In the genomic region with DNA sequence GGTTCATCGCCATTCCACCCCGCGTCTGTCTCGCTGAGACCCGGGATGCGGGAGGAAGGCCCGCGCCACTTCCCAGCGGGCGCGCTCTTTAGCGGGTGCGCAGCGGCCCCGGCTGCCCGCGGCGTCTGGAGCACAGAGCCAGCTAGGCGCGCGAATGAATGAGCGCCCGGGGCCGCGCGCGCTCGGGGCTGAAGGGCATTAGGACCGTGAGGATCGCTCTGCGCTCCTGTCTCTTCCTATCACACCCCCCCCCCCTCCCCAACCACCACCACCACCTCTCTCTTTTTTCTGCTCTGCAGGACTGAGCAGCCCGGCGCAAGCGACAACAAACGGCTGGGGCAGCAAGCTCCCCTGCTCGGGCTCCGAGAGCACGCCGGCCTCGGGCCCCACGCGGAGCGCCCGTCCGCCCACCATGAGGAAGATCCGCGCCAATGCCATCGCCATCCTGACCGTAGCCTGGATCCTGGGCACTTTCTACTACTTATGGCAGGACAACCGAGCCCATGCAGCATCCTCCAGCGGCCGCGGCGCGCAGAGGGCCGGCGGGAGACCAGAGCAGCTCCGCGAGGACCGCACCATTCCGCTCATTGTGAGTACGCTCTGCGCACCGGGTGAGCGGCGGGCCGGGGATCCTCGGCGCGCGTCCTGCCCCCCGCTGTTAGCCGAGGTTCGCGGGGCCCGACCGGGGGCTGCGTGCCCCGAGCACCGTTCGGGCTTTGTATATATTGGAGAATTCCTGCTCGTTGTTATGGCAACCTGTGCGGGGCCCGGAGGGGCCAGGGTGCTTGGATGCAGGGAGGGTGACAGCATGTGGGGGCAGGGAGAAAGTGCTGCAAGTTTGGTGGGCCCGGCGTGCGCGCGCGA, we compare ENCODE assay signal across 8 mouse cellular contexts. TPM values are rescaled to one million over a fixed set of nuclear protein-coding genes. Genes with fewer than 3 reads are reported as not detected.
DNase-seq lines count a peak whose midpoint lies in the region; ATAC-seq and TF ChIP-seq lines count a peak whose summit lies in the region.

No protein-coding gene starts in this region.

- TF ChIP-seq POLR2A in ES-Bruce4 (IDR thresholded peaks at IDR 0.05; ENCODE audit: insufficient read depth, low read length): no peak
- TF ChIP-seq POLR2A in cortical plate, adult 2 months (IDR thresholded peaks at IDR 0.05; ENCODE audit: extremely low read depth, insufficient read depth, low read length): no peak

- peak; percentile 26 to 30 for DNase-seq in adrenal gland, adult 18-20 months (ENCODE audit: low spot score in 2 of 2)
- DNase-seq in adrenal gland, postnatal 4 days (ENCODE audit: low spot score in 2 of 2): no peak
- peak; percentile 57 to 62 for DNase-seq in left cerebral cortex, postnatal 25 days (ENCODE audit: low spot score in 2 of 2)
- peak; percentile 84 for DNase-seq in neural tube, embryonic 11.5 days (ENCODE audit: low spot score)
- DNase-seq in spleen, postnatal 14 days (ENCODE audit: low spot score in 2 of 2): no peak

- no peaks in the 10 kb centered on the region for H3K36me3 ChIP-seq in ES-Bruce4 (ENCODE audit: control insufficient read depth, insufficient read depth, low read length, poor library complexity, severe bottlenecking)
- no peaks in the 10 kb centered on the region for H3K36me3 ChIP-seq in heart, embryonic 16.5 days (ENCODE audit: control insufficient read depth, insufficient read depth)
- H3K36me3 ChIP-seq in neural tube, embryonic 11.5 days (ENCODE audit: control insufficient read depth, insufficient read depth, low read length): no peaks in the 10 kb centered on the region

- H3K4me2 ChIP-seq in heart, embryonic 16.5 days (ENCODE audit: low read depth, low read length): peak overlapping the region; percentile 78
- peak overlapping the region; percentile 81 for H3K4me2 ChIP-seq in neural tube, embryonic 11.5 days (ENCODE audit: low read depth)

- TF ChIP-seq CTCF in ES-Bruce4 (IDR thresholded peaks at IDR 0.05; ENCODE audit: low read depth, low read length): no peak
- no peak for TF ChIP-seq CTCF in cortical plate, adult 2 months (IDR thresholded peaks at IDR 0.05; ENCODE audit: extremely low read depth, insufficient read depth, low read length)

- no peak overlapping the region for H3K27ac ChIP-seq in ES-Bruce4 (ENCODE audit: insufficient read depth, low read length)
- peak overlapping the region; percentile 65 for H3K27ac ChIP-seq in cortical plate, adult 2 months (ENCODE audit: insufficient read depth, low read length)
- H3K27ac ChIP-seq in heart, embryonic 16.5 days (ENCODE audit: low read length): 0 out of 2 replicates have a peak overlapping the region, but pooled peaks have one; percentile 24
- H3K27ac ChIP-seq in neural tube, embryonic 11.5 days (ENCODE audit: low read depth, low read length): peak overlapping the region; percentile 73

- intact Hi-C loops in left cerebral cortex, postnatal 25 days (cut with DNase I): loop anchor here (2.0 kb wide), 2 partner anchors 56 to 126 kb away; a partner anchor contains a TSS

- no peak for TF ChIP-seq EP300 in ES-Bruce4 (IDR thresholded peaks at IDR 0.05; ENCODE audit: insufficient read depth, low read depth, low read length)

- under 1% methylated on average over 90 of the region's 90 CpGs for WGBS in heart, embryonic 16.5 days
- WGBS in neural tube, embryonic 11.5 days: under 1% methylated on average over 85 of the region's 90 CpGs

- H3K4me3 ChIP-seq in ES-Bruce4 (ENCODE audit: low read depth, low read length): peak overlapping the region; percentile 82
- peak overlapping the region; percentile 83 for H3K4me3 ChIP-seq in cortical plate, adult 2 months (ENCODE audit: insufficient read depth, low read length)
- peak overlapping the region; percentile 69 for H3K4me3 ChIP-seq in heart, embryonic 16.5 days (ENCODE audit: low read length)
- peak overlapping the region; percentile 77 for H3K4me3 ChIP-seq in neural tube, embryonic 11.5 days (ENCODE audit: low read depth, low read length)

- H3K4me1 ChIP-seq in ES-Bruce4 (ENCODE audit: control insufficient read depth, insufficient read depth, low read length): peaks cover 2% of the 10 kb centered on the region
- no peaks in the 10 kb centered on the region; the same call in 1 of the 2 replicates for H3K4me1 ChIP-seq in cortical plate, adult 2 months (ENCODE audit: control insufficient read depth, insufficient read depth, low read length)
- H3K4me1 ChIP-seq in heart, embryonic 16.5 days (ENCODE audit: control insufficient read depth, insufficient read depth, low read length): peaks cover 11% of the 10 kb centered on the region
- H3K4me1 ChIP-seq in neural tube, embryonic 11.5 days (ENCODE audit: control insufficient read depth, insufficient read depth, low read length): peaks cover 8% of the 10 kb centered on the region; the same call in 1 of the 2 replicates

- no peaks in the 10 kb centered on the region for H3K9me3 ChIP-seq in ES-Bruce4 (replicated peaks; ENCODE audit: control insufficient read depth, insufficient read depth, low read length, poor library complexity, severe bottlenecking)
- H3K9me3 ChIP-seq in heart, embryonic 16.5 days (replicated peaks; ENCODE audit: control insufficient read depth, low read length): no peaks in the 10 kb centered on the region
- H3K9me3 ChIP-seq in neural tube, embryonic 11.5 days (ENCODE audit: control insufficient read depth, low read length): no peaks in the 10 kb centered on the region

- H3K9ac ChIP-seq in ES-Bruce4 (ENCODE audit: low read depth, poor library complexity, severe bottlenecking): peak overlapping the region; percentile 16
- peak overlapping the region; percentile 54 for H3K9ac ChIP-seq in heart, embryonic 16.5 days (ENCODE audit: low read length)
- H3K9ac ChIP-seq in neural tube, embryonic 11.5 days (ENCODE audit: low read length): peak overlapping the region; percentile 70

- ATAC-seq in heart, embryonic 16.5 days (replicated peaks; ENCODE audit: extremely low read depth, insufficient read depth, low FRiP score): peak; percentile 61
- peak; percentile 87 for ATAC-seq in neural tube, embryonic 11.5 days (ENCODE audit: insufficient read depth, low FRiP score, low TSS enrichment)

- H3K27me3 ChIP-seq in ES-Bruce4 (ENCODE audit: control insufficient read depth, insufficient read depth, low read length, poor library complexity, severe bottlenecking): peaks cover 7% of the 10 kb centered on the region; the same call in 1 of the 2 replicates
- H3K27me3 ChIP-seq in heart, embryonic 16.5 days (ENCODE audit: control insufficient read depth, insufficient read depth, low read length): peaks cover 67% of the 10 kb centered on the region
- peaks cover 20% of the 10 kb centered on the region for H3K27me3 ChIP-seq in neural tube, embryonic 11.5 days (ENCODE audit: control insufficient read depth, insufficient read depth, low read length)

RNA-seq across cellular contexts. Expression of a gene that starts 0.9 kb away (rescaled TPM):
- 10 to 100 TPM in 1 of 2 experiments, 1 to 10 TPM in 1; 8.9 to 10.3 TPM for total RNA-seq in adrenal gland, adult 18-20 months (2021)
- 10 to 100 TPM; 22.4 to 23.1 TPM for total RNA-seq in adrenal gland, postnatal 4 days (2021)
- 0.58 and 0.70 TPM in 2 replicates for polyA plus RNA-seq in ES-Bruce4 (2011; ENCODE audit: insufficient read depth, insufficient read length, low read depth, missing spikeins)
- polyA plus RNA-seq in cortical plate, adult 2 months (2012; rRNA removed): 30.7 and 32.5 TPM in 2 replicates
- 6.0 and 6.6 TPM in 2 replicates for polyA plus RNA-seq in heart, embryonic 16.5 days (2015; fragmentation: Nextera tagmentation; extraction: Ambion mirVana)
- total RNA-seq in left cerebral cortex, postnatal 25 days (2021): 10 to 100 TPM; 79.8 to 83.1 TPM
- polyA plus RNA-seq in neural tube, embryonic 11.5 days (2014; fragmentation: Nextera tagmentation; extraction: Ambion mirVana): 7.5 and 10.3 TPM in 2 replicates

RNA-seq across cellular contexts. Expression of a gene that starts 56.1 kb away (rescaled TPM):
- total RNA-seq in adrenal gland, adult 18-20 months (2021): 10 to 100 TPM; 20.5 to 22.3 TPM
- 10 to 100 TPM; 19.9 to 22.3 TPM for total RNA-seq in adrenal gland, postnatal 4 days (2021)
- 20.8 and 24.1 TPM in 2 replicates for polyA plus RNA-seq in ES-Bruce4 (2011; ENCODE audit: insufficient read depth, insufficient read length, low read depth, missing spikeins)
- 128 and 146 TPM in 2 replicates for polyA plus RNA-seq in cortical plate, adult 2 months (2012; rRNA removed)
- polyA plus RNA-seq in heart, embryonic 16.5 days (2015; fragmentation: Nextera tagmentation; extraction: Ambion mirVana): 17.0 and 17.9 TPM in 2 replicates
- total RNA-seq in left cerebral cortex, postnatal 25 days (2021): 100 to 1,000 TPM; 121 to 131 TPM
- polyA plus RNA-seq in neural tube, embryonic 11.5 days (2014; fragmentation: Nextera tagmentation; extraction: Ambion mirVana): 39.2 and 42.8 TPM in 2 replicates

Comparison
In these comparisons a context has a peak if more than half of its experiments do, and no peak if none do; other contexts are left out.
1. DNase-seq: peak in adrenal gland, adult 18-20 months (2 of 2), left cerebral cortex, postnatal 25 days (2 of 2) and neural tube, embryonic 11.5 days (single experiment); none in adrenal gland, postnatal 4 days (0 of 2) and spleen, postnatal 14 days (0 of 2).
2. H3K9ac ChIP-seq: peak in every context shown above with its lines; median percentile 70 in neural tube, embryonic 11.5 days; 54 in heart, embryonic 16.5 days; 16 in ES-Bruce4.
3. Peak in every context shown above with its lines, with median percentiles within 50 percentile points of each other: H3K4me3 ChIP-seq.